Mouse (Mus musculus) 3T3-L1 (cell line): ENCODE measurements around the gene AI182371.
A peak's percentile ranks its signal among the peaks of the same experiment; 100 is the strongest.

Experiments
- DNase-seq: peaks from one replicate; pipeline ENCODE4 v3.0.0-alpha.2; 2015; ENCODE audit warnings: low read depth, low spot score

The AI182371 gene

DNA sequence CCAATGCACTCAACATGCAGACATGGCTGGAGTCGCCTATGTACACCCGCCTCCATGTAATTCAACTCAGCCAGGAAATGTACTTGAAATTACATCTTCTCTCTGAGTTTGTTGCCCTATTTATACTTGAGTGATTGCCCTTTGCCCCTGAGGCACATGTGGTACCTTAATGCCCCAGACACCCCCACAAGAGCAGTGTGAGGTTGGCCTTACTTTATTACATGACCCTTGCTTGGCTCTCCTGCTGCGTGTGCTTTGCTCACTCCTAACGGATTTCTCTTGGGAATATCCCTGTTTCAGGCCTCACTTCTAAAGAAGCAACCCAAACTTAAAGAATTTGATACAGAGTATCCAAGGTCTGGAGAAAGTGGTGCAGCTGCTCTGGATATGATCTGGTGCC is 31.1 kb downstream of the AI182371 start:
- DNase-seq = no peak

GRCm38 (mm10) chr2:35069124-35069523 is 32.2 kb downstream of the AI182371 start:
- DNase-seq = no peak

DNA sequence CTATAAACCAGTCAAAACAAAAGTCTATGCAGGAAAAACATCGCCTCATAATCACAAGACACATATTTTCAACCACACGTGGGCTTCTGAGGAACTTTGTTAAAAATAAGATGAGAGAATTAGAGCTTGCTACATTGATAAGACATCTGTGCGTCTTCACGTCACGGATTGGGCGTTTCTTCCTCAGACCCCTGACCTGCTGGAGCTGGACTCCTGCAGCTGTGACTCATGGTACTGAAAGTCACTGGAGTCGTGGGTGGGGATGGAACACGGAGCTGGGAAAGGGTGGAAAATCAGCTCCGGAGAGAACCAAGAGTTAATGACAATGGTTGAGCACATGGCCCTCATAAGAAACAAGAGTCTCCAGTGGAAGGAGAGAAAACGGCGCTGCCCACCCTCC is 34.2 kb downstream of the AI182371 start:
- no peak for DNase-seq

GRCm38 (mm10) chr2:35066525-35067082 is 34.7 kb downstream of the AI182371 start:
- peak; percentile 60 for DNase-seq

GRCm38 (mm10) chr2:35063333-35064030 is 37.9 kb downstream of the AI182371 start:
- DNase-seq = no peak

DNA sequence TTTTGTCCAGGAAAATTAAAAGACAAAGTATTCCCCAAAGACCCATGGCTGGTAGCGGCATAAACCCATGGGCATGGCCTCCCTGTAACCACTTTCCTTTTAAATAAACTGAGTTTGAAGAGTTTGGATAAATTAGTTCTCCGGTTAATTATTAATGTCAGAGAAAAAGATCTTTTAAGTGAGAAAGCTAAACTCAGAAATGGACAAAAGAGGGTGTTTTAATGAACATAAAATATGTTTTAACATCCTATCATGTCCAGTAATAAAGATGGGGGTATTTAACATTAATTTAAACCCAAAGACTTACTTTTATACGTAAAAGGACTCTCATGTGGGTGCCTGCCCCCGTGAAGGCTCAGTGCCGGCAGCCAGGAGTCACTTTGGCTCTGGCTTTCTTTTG is 40.0 kb downstream of the AI182371 start, which contains the start of gene Hc:
Gene Hc, minus strand, starts transcription at position 101 of the 400 bp plus-strand sequence.
- DNase-seq = no peak

DNA sequence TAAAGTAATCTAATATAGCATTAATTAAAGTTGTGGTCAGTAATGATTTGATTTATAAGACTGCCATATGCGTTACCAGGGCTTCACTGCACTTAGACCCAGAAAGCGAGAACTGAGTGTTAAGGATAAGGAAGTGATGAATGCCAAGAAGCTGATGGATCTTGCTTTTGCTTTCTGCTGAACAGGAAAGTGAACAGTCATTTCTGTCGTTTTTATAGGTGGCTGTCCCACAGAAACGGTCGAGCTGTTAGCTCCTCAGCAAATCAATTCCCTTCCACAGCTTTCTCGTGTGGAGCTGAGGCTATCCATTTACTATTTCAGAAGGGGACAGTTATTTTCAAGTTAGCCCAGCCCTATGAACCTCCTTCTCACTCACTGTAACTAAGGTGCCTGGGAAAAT is 40.4 kb downstream of the AI182371 start:
- DNase-seq = no peak

DNA sequence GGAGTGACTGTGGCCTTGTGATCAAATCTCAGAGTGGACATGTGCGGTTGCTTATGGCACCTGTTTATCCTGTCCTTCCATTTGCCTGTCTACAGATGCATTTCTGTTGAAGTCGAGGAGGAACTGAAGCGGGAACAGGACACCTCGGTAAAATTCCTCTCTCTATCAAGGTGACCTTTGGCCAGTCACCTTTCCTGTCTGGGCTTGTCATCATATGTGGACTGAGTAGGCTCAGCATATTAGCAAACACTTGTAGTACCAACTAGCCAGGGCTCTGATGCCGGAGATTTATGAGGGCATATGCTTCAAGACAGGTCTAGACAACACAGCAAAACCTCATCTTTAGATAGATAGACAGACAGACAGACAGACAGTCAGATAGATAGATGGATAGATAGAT is 41.1 kb downstream of the AI182371 start:
- no peak for DNase-seq

DNA sequence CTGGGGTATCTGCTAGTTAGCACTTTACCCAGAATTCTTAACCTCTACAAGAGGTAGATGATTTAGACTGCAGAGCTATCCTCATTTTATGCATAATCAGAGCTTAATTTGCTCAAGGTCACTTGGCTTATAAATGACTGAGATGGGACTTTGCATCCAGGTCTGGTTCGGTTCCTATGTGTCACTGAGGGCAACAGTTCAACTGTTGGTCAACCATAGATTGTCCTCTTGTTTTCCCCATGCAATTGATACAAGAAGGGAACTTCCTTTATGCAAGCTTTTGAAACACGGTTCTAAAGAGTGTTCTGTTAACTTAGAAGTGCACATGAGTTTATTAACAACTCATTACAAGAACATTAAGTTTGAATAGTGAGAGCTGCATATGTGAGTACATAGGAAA is 43.0 kb downstream of the AI182371 start:
- DNase-seq = no peak

DNA sequence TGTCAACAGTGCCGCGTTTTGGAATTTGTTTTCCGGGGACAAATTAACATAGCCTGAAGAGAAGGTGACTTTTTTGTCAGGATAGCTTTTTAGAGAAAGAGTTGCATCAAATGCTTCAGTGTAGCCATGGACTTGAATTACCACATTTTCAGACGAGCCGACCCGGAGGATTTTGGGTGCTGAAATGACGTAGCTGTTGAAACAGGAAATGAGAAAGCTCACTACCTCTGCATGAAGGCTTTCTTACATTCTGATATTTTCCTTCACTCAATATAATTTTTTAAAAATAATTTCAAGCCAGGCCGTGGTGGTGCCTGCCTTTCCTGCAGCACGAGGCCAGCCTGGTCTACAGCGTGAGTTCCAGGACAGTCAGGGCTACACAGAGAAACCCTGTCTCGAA is 44.1 kb downstream of the AI182371 start:
- DNase-seq = no peak

DNA sequence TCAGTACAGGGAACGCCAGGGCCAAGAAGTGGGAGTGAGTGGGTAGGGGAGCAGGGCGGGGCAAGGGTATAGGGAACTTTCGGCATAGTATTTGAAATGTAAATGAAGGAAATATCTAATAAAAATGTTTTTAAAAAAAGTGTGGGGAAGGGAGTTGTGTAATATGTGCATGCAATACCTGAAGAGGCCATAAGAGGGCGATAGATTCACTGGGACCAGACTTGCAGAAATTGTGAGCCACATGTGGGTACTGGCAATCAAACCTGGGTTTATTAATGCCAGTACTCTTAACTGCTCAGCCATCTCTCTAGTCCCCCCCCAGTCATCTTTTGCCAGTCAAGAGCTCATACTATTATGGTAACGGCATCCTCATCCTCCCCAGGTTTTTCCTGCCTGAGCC is 52.5 kb downstream of the AI182371 start:
- DNase-seq = peak; percentile 72

- DNase-seq = peak; percentile 82
Observed at GRCm38 (mm10) chr2:35044956-35045355, 56.4 kb downstream of the AI182371 start.

- DNase-seq = peak; percentile 26
Observed at GRCm38 (mm10) chr2:35038580-35039375, 62.6 kb downstream of the AI182371 start.
